ENCODE assay signal across 19 mouse cellular contexts in the genomic region with DNA sequence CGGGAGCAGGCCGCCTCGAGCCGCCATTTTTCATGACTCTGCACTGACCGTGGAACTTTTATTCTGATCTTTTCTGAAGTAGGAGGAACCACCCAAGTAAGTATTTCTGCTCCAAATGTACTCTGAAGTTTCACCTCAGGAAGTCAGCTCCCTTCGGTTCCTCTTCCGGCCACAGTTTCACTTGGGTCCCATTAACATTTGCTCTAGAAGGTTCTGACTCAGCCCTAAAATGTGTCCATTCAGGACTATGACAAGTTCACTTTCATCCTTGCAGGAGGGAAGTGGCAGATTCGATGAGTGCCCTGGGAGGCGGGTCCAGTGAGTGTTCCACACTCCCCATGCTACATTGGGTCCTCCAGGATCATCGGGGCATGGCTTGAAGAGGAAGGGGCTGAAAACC.
DNase-seq lines count a peak whose midpoint lies in the region; ATAC-seq and TF ChIP-seq lines count a peak whose summit lies in the region.
"Had no signal": no experiment of that assay in that cellular context is flagged by ENCODE, and none has a peak within 500 bp of the region (broad histone marks: within the 10 kb centered on the region; RNA-seq: fewer than 3 reads in every experiment).

No protein-coding gene starts in this region.

- no peak overlapping the region for H3K27ac ChIP-seq in heart, embryonic 12.5 days (ENCODE audit: poor library complexity, severe bottlenecking)
- no peak overlapping the region for H3K27ac ChIP-seq in lung, postnatal 0 days (ENCODE audit: low read length)
- H3K27ac ChIP-seq: embryonic facial prominence, embryonic 15.5 days; forebrain, embryonic 13.5 days; hindbrain, embryonic 14.5 days; kidney, postnatal 0 days; midbrain, embryonic 15.5 days; neural tube, embryonic 13.5 days had no signal

- TF ChIP-seq POLR2A in lung, adult 2 months (IDR thresholded peaks at IDR 0.05; ENCODE audit: borderline replicate concordance, extremely low read depth, low read depth, low read length): no peak

- ATAC-seq in heart, embryonic 12.5 days (ENCODE audit: insufficient number of reproducible peaks, low FRiP score): no peak
- ATAC-seq in lung, postnatal 0 days: no peak
- peak; percentile 88 for ATAC-seq in granulocyte monocyte progenitor cell, adult 5-6 weeks (replicated peaks; ENCODE audit: poor library complexity, severe bottlenecking)
- no peak for ATAC-seq in erythroid progenitor cell, adult 5-6 weeks (replicated peaks; ENCODE audit: low FRiP score, poor library complexity, severe bottlenecking)
- ATAC-seq: forebrain, embryonic 13.5 days; intestine, embryonic 16.5 days; midbrain, embryonic 15.5 days; Patski had no signal

- H3K4me1 ChIP-seq in heart, embryonic 12.5 days (replicated peaks): no peaks in the 10 kb centered on the region; the same call in 1 of the 2 replicates
- no peaks in the 10 kb centered on the region for H3K4me1 ChIP-seq in lung, postnatal 0 days (ENCODE audit: insufficient read depth, low read depth, low read length)
- H3K4me1 ChIP-seq in lung, adult 2 months (ENCODE audit: control insufficient read depth, insufficient read depth, low read length): no peaks in the 10 kb centered on the region
- H3K4me1 ChIP-seq: forebrain, embryonic 13.5 days; midbrain, embryonic 15.5 days; neural tube, embryonic 13.5 days had no signal

- TF ChIP-seq CTCF in lung, postnatal 0 days (IDR thresholded peaks at IDR 0.05): no peak
- TF ChIP-seq CTCF in lung, adult 2 months (IDR thresholded peaks at IDR 0.05; ENCODE audit: insufficient read depth, low read length): no peak

- H3K9ac ChIP-seq in heart, embryonic 12.5 days: no peak overlapping the region
- no peak overlapping the region for H3K9ac ChIP-seq in lung, postnatal 0 days (replicated peaks; ENCODE audit: low read depth)
- H3K9ac ChIP-seq: embryonic facial prominence, embryonic 15.5 days; forebrain, embryonic 13.5 days; hindbrain, embryonic 14.5 days; midbrain, embryonic 15.5 days; neural tube, embryonic 13.5 days had no signal

- peak; percentile 50 for DNase-seq in heart, adult 8-10 months (ENCODE audit: low spot score)
- peak; percentile 46 for DNase-seq in lung, postnatal 0 days (ENCODE audit: low spot score)
- DNase-seq in lung, adult 2 months: no peak
- peak; percentile 32 for DNase-seq in skeletal muscle tissue, adult 2 months (ENCODE audit: low read depth, low spot score)
- no peak for DNase-seq in cerebellum, adult 18-20 months
- DNase-seq: cerebellum, adult 8-10 months; thymus, postnatal 14 days had no signal

- no peaks in the 10 kb centered on the region for H3K9me3 ChIP-seq in heart, embryonic 12.5 days (replicated peaks)
- H3K9me3 ChIP-seq in lung, postnatal 0 days (ENCODE audit: low read length): no peaks in the 10 kb centered on the region
- H3K9me3 ChIP-seq: embryonic facial prominence, embryonic 15.5 days; forebrain, embryonic 13.5 days; midbrain, embryonic 15.5 days; neural tube, embryonic 13.5 days had no signal

- no peak for TF ChIP-seq EP300 in lung, postnatal 0 days (IDR thresholded peaks at IDR 0.05)

- H3K36me3 ChIP-seq in heart, embryonic 12.5 days: no peaks in the 10 kb centered on the region
- H3K36me3 ChIP-seq in lung, postnatal 0 days (ENCODE audit: insufficient read depth, low read length): no peaks in the 10 kb centered on the region
- H3K36me3 ChIP-seq: embryonic facial prominence, embryonic 15.5 days; midbrain, embryonic 15.5 days; neural tube, embryonic 13.5 days had no signal

- no peak overlapping the region for H3K4me2 ChIP-seq in heart, embryonic 12.5 days
- no peak overlapping the region for H3K4me2 ChIP-seq in lung, postnatal 0 days (replicated peaks; ENCODE audit: low read depth, low read length)
- H3K4me2 ChIP-seq: embryonic facial prominence, embryonic 15.5 days; forebrain, embryonic 13.5 days; hindbrain, embryonic 14.5 days; liver, embryonic 11.5 days; midbrain, embryonic 15.5 days; neural tube, embryonic 13.5 days had no signal

- H3K27me3 ChIP-seq in heart, embryonic 12.5 days (replicated peaks): no peaks in the 10 kb centered on the region
- no peaks in the 10 kb centered on the region for H3K27me3 ChIP-seq in lung, postnatal 0 days (replicated peaks; ENCODE audit: insufficient read depth, low read length)
- H3K27me3 ChIP-seq: embryonic facial prominence, embryonic 15.5 days; Patski had no signal

- WGBS in heart, embryonic 12.5 days: 89% methylated on average over 10 of the region's 10 CpGs
- whole genome bisulfite sequencing in lung, postnatal 0 days: 90% methylated on average over 10 of the region's 10 CpGs
- 78% methylated on average over 10 of the region's 10 CpGs for WGBS in lung, adult 2 months

- no peak overlapping the region for H3K4me3 ChIP-seq in heart, embryonic 12.5 days
- H3K4me3 ChIP-seq in lung, postnatal 0 days (ENCODE audit: low read depth, low read length): no peak overlapping the region
- H3K4me3 ChIP-seq in lung, adult 2 months (replicated peaks; ENCODE audit: extremely low read depth, low read depth, low read length): no peak overlapping the region
- H3K4me3 ChIP-seq: embryonic facial prominence, embryonic 15.5 days; forebrain, embryonic 13.5 days; midbrain, embryonic 15.5 days; neural tube, embryonic 13.5 days had no signal

Comparison
In these comparisons a context has a peak if more than half of its experiments do, and no peak if none do; other contexts are left out.
1. DNase-seq: peak in heart, adult 8-10 months (single experiment), lung, postnatal 0 days (single experiment) and skeletal muscle tissue, adult 2 months (single experiment); none in lung, adult 2 months (single experiment) and cerebellum, adult 18-20 months (0 of 2).